In the genomic region with DNA sequence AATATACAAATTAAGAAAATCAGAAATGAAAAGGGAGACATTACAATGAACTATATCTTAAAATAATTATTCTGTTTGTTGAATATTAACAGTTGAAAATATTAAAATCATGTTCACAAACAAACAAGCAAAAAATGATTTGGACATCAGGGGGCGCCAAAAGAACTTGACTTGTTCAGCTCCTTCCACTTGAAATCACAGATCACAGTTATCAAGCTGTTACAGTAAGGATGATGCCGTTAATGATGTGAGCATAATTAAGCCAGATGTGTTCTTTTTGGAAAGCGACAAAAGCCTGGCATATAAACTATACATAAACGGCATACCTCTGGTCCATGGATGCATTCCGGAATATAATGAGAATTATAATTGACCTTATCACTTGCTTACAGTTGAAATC, we compare ENCODE assay signal across 10 mouse cellular contexts. TPM values are rescaled to one million over a fixed set of nuclear protein-coding genes. Genes with fewer than 3 reads are reported as not detected.
DNase-seq lines count a peak whose midpoint lies in the region; ATAC-seq and TF ChIP-seq lines count a peak whose summit lies in the region.
"Had no signal": no experiment of that assay in that cellular context is flagged by ENCODE, and none has a peak within 500 bp of the region (broad histone marks: within the 10 kb centered on the region; RNA-seq: fewer than 3 reads in every experiment).

No protein-coding gene starts in this region.

- 61% methylated on average over 5 of the region's 5 CpGs for WGBS in liver, adult 2 months
- 41% methylated on average over 5 of the region's 5 CpGs for WGBS in liver, embryonic 12.5 days (ENCODE audit: insufficient replicate concordance)

- no peak overlapping the region for H3K4me3 ChIP-seq in liver, adult 2 months (ENCODE audit: insufficient read depth, low read depth, low read length)
- no peak overlapping the region for H3K4me3 ChIP-seq in liver, embryonic 12.5 days
- H3K4me3 ChIP-seq in MEL (ENCODE audit: control insufficient read depth in 1 of 2, insufficient read depth in 1 of 2, low read depth in 2 of 2, low read length in 2 of 2): no peak overlapping the region
- H3K4me3 ChIP-seq: liver, embryonic 13.5 days had no signal

- TF ChIP-seq RAD21 in MEL (IDR thresholded peaks at IDR 0.05; ENCODE audit: low read depth, low read length): peak; percentile 46

- H3K27ac ChIP-seq in liver, adult 2 months (replicated peaks; ENCODE audit: insufficient read depth, low read depth, low read length): no peak overlapping the region
- no peak overlapping the region for H3K27ac ChIP-seq in liver, embryonic 12.5 days
- no peak overlapping the region for H3K27ac ChIP-seq in MEL (ENCODE audit: control insufficient read depth, low read depth, low read length)
- H3K27ac ChIP-seq: liver, embryonic 13.5 days had no signal

- no peak overlapping the region for H3K9ac ChIP-seq in liver, adult 2 months (ENCODE audit: low read depth, low read length)
- no peak overlapping the region for H3K9ac ChIP-seq in liver, embryonic 12.5 days
- no peak overlapping the region for H3K9ac ChIP-seq in MEL (ENCODE audit: control insufficient read depth, low read depth, low read length, poor library complexity, severe bottlenecking)
- H3K9ac ChIP-seq: liver, embryonic 13.5 days had no signal

- peak; percentile 54 to 62 for DNase-seq in cerebellum, postnatal 14 days
- DNase-seq in cerebellum, adult 11 months: no peak
- DNase-seq in liver, adult 2 months (ENCODE audit: extremely low read depth, low read depth, low spot score): peak; percentile 9
- peak; percentile 45 for DNase-seq in MEL (ENCODE audit: low read depth, low spot score)
- peak; percentile 15 to 51 for DNase-seq in layer of hippocampus, postnatal 14 days (ENCODE audit: low spot score in 2 of 2)
- no peak for DNase-seq in ovary, postnatal 14 days (ENCODE audit: low spot score)
- no peak for DNase-seq in heart, adult 11 months
- DNase-seq: liver, embryonic 13.5 days had no signal

- H3K9me3 ChIP-seq in liver, embryonic 12.5 days (replicated peaks): no peaks in the 10 kb centered on the region
- H3K9me3 ChIP-seq in MEL (replicated peaks; ENCODE audit: insufficient read depth, low read length): no peaks in the 10 kb centered on the region
- H3K9me3 ChIP-seq: liver, embryonic 13.5 days had no signal

- no peaks in the 10 kb centered on the region for H3K4me1 ChIP-seq in liver, adult 2 months (ENCODE audit: control insufficient read depth, insufficient read depth, low read length)
- no peaks in the 10 kb centered on the region for H3K4me1 ChIP-seq in liver, embryonic 12.5 days
- no peaks in the 10 kb centered on the region for H3K4me1 ChIP-seq in MEL (ENCODE audit: control insufficient read depth in 1 of 2, insufficient read depth in 2 of 2, low read length in 2 of 2)
- H3K4me1 ChIP-seq: liver, embryonic 13.5 days had no signal

- no peak for TF ChIP-seq POLR2A in liver, adult 2 months (IDR thresholded peaks at IDR 0.05; ENCODE audit: extremely low read depth, insufficient read depth, low read length)
- no peak for TF ChIP-seq POLR2A in MEL (IDR thresholded peaks at IDR 0.05; ENCODE audit: control insufficient read depth in 1 of 2, insufficient read depth in 1 of 2, low read depth in 1 of 2, low read length in 2 of 2, poor library complexity in 1 of 2)

- H3K79me2 ChIP-seq in liver, adult 2 months (ENCODE audit: control insufficient read depth, insufficient read depth, low read length): no peaks in the 10 kb centered on the region
- H3K79me2 ChIP-seq in MEL (ENCODE audit: control insufficient read depth, insufficient read depth, low read length, poor library complexity): no peaks in the 10 kb centered on the region

- ATAC-seq in liver, embryonic 12.5 days: no peak

- no peak for TF ChIP-seq EP300 in MEL (IDR thresholded peaks at IDR 0.05; ENCODE audit: low read depth in 1 of 2, low read length in 2 of 2)

- H3K4me2 ChIP-seq in liver, embryonic 12.5 days: no peak overlapping the region
- H3K4me2 ChIP-seq: liver, embryonic 13.5 days had no signal

- no peaks in the 10 kb centered on the region for H3K36me3 ChIP-seq in liver, adult 2 months (ENCODE audit: control insufficient read depth, insufficient read depth, low read length)
- no peaks in the 10 kb centered on the region for H3K36me3 ChIP-seq in liver, embryonic 12.5 days
- no peaks in the 10 kb centered on the region for H3K36me3 ChIP-seq in MEL (ENCODE audit: control insufficient read depth in 1 of 2, insufficient read depth in 2 of 2, low read length in 2 of 2)
- H3K36me3 ChIP-seq: liver, embryonic 13.5 days had no signal

- no peak for TF ChIP-seq CTCF in liver, adult 2 months (IDR thresholded peaks at IDR 0.05; ENCODE audit: low read depth, low read length)
- TF ChIP-seq CTCF in MEL (IDR thresholded peaks at IDR 0.05 in 2 of 3, conservative IDR thresholded peaks at IDR 0.05 in 1 of 3; ENCODE audit: control insufficient read depth in 1 of 3, insufficient read depth in 1 of 3, low read depth in 2 of 3, low read length in 3 of 3, poor library complexity in 1 of 3, severe bottlenecking in 1 of 3): peak; percentile 17 to 56 (median 29); a peak in 3 of 6 replicates

- no peaks in the 10 kb centered on the region for H3K27me3 ChIP-seq in liver, adult 2 months (ENCODE audit: control insufficient read depth, insufficient read depth, low read length)
- no peaks in the 10 kb centered on the region for H3K27me3 ChIP-seq in liver, embryonic 12.5 days (replicated peaks)
- H3K27me3 ChIP-seq in MEL (ENCODE audit: control insufficient read depth in 1 of 2, insufficient read depth in 2 of 2, low read length in 2 of 2): peaks cover 0 to 4% of the 10 kb centered on the region in 2 experiments; a peak in 2 of 4 replicates
- H3K27me3 ChIP-seq: liver, embryonic 13.5 days had no signal

TF ChIP-seq in MEL, 35 proteins besides CTCF, POLR2A, EP300 and RAD21:
- peak; percentile 44; the same call in 1 of the 2 replicates for TF ChIP-seq SMC3 (IDR thresholded peaks at IDR 0.05; ENCODE audit: low read depth, low read length)
- TF ChIP-seq MAFK (IDR thresholded peaks at IDR 0.05; ENCODE audit: borderline replicate concordance, low read depth, low read length): no peak

RNA-seq across cellular contexts. Expression of gene Il23r, which starts 40.3 kb away (rescaled TPM):
- 0.07 TPM in 1 of 2 replicates, not detected in the other for total RNA-seq in liver, adult 2 months (2014; rRNA removed)
- polyA plus RNA-seq in liver, adult 2 months (2012; rRNA removed): not detected in 2 replicates
- not detected in 2 replicates for polyA plus RNA-seq in liver, embryonic 12.5 days (2016; fragmentation: Nextera tagmentation; extraction: Ambion mirVana)
- total RNA-seq in MEL (2012; rRNA removed): not detected in 2 replicates
- polyA plus RNA-seq in MEL (2012; ENCODE audit: insufficient read depth in 1 of 2, insufficient read length in 2 of 2, low read depth in 1 of 2, low replicate concordance in 2 of 2, missing spikeins in 1 of 2): not detected
- total RNA-seq in layer of hippocampus, postnatal 14 days (2021): under 1 TPM in 1 of 2 experiments, not detected in 1; 0.29 TPM
- polyA plus RNA-seq: frontal cortex, adult 2 months; liver, embryonic 13.5 days had no signal

Comparison
In these comparisons a context has a peak if more than half of its experiments do, and no peak if none do; other contexts are left out.
1. DNase-seq: peak in cerebellum, postnatal 14 days (2 of 2), liver, adult 2 months (single experiment), MEL (single experiment) and layer of hippocampus, postnatal 14 days (2 of 2); none in cerebellum, adult 11 months (single experiment), ovary, postnatal 14 days (single experiment) and heart, adult 11 months (single experiment).